Mouse (Mus musculus) stomach, postnatal 0 days (tissue): ENCODE data around the gene Nupr1l.

Experiments used
- CTCF ChIP-seq: IDR thresholded peaks from 2 replicates; pipeline ENCODE4 v1.5.1; 2016; ENCODE audit warnings: antibody characterized with exemption, low read depth, mild to moderate bottlenecking, moderate library complexity
- EP300 ChIP-seq: optimal IDR thresholded peaks from 2 replicates; pipeline ENCODE3; 2016; ENCODE audit warnings: antibody characterized with exemption

DNA sequence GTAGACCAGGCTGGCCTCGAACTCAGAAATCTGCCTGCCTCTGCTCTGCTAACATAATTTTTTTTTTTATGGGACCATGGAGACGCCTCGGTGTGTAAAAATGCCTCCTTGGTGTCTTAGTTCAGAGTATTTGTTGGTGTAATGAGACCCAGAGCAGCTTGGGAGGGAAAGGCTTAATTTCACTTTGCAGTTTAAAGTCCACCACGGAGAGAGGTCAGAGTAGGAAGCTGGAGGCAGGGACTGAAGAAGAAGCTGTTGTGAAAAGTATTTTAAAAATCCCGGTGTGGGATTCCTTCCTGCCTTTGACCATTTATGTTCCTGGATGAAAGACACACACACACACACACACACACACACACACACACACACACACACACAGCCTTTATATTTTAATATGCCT, 17.6 kb downstream of the Nupr1l start:
- TF ChIP-seq CTCF (no peak), EP300 (no peak)
